Mouse (Mus musculus) neural tube, embryonic 14.5 days (tissue): ENCODE results near the gene Ets1. TPM values are rescaled to one million over a fixed set of nuclear protein-coding genes. Genes with fewer than 3 reads are reported as not detected.

Experiments used
- ATAC-seq: fragments of 200-750 bp; cut with Nextera tagmentation; 2 replicates; pipeline ENCODE4 v1.8.0; 2017; ENCODE audit warnings: low read depth, mild to moderate bottlenecking, moderate TSS enrichment, moderate library complexity
- H3K27ac ChIP-seq: fragments of 300-500 bp; sonication (generic); 2 replicates; pipeline ENCODE4 v1.5.1; 2014; ENCODE audit warnings: low read depth, mild to moderate bottlenecking, control low read depth, low read length, moderate library complexity, mixed read lengths
- H3K27me3 ChIP-seq: fragments of 300-500 bp; sonication (generic); 2 replicates; pipeline ENCODE4 v1.6.1; 2014; ENCODE audit warnings: low read length; ENCODE audit not compliant: control insufficient read depth, insufficient read depth
- H3K36me3 ChIP-seq: fragments of 300-500 bp; sonication (generic); 2 replicates; pipeline ENCODE4 v1.6.1; 2014; ENCODE audit warnings: low read length, mixed read lengths; ENCODE audit not compliant: control insufficient read depth, insufficient read depth
- H3K4me1 ChIP-seq: fragments of 300-500 bp; sonication (generic); 2 replicates; pipeline ENCODE4 v1.6.1; 2014; ENCODE audit warnings: low read length; ENCODE audit not compliant: control insufficient read depth, insufficient read depth
- H3K4me2 ChIP-seq: fragments of 300-500 bp; sonication (generic); 2 replicates; pipeline ENCODE4 v1.6.1; 2014; ENCODE audit warnings: mild to moderate bottlenecking, low read depth, low read length, control low read depth
- H3K4me3 ChIP-seq: fragments of 300-500 bp; sonication (generic); 2 replicates; pipeline ENCODE4 v1.5.1; 2014; ENCODE audit warnings: low read depth, low read length, control low read depth, mixed read lengths
- H3K9ac ChIP-seq: fragments of 300-500 bp; sonication (generic); replicated peaks from 2 replicates; pipeline ENCODE4 v1.6.1; 2014; ENCODE audit warnings: low read depth, mild to moderate bottlenecking, control low read depth, low read length, mixed read lengths
- H3K9me3 ChIP-seq: fragments of 300-500 bp; sonication (generic); 2 replicates; pipeline ENCODE4 v1.6.1; 2016; ENCODE audit warnings: low read length; ENCODE audit not compliant: control insufficient read depth
- WGBS: fragments of 180-500 bp; shearing (Covaris S2); extraction: QIAGEN DNeasy Blood & Tissue Kit; methylation state at CpG from one replicate; pipeline ENCODE4 v1.1.7; 2014; 5-methylcytosine and 5-hydroxymethylcytosine counted together
- polyA plus RNA-seq: library from polyadenylated mRNA; unstranded; fragments of >200 nt; fragmentation: Nextera tagmentation; extraction: Ambion mirVana; gene quantifications from 2 replicates; pipeline ENCODE4 v1.2.1, GENCODE M21; 2014

Gene Ets1
- polyA plus RNA-seq, 1 experiment from 2014 or later: 11.6 TPM

- H3K27me3 ChIP-seq: peaks cover 42% of the 10 kb centered on the region
- no peak for ATAC-seq
- H3K4me3 ChIP-seq: peak overlapping the region; percentile 62
- no peak overlapping the region for H3K9ac ChIP-seq
- H3K27ac ChIP-seq: no peak overlapping the region
- 60% methylated on average over 4 of the region's 4 CpGs for WGBS
- no peaks in the 10 kb centered on the region for H3K36me3 ChIP-seq
- H3K4me2 ChIP-seq: peak overlapping the region; percentile 90
- H3K4me1 ChIP-seq: no peaks in the 10 kb centered on the region; the same call in 1 of the 2 replicates
- H3K9me3 ChIP-seq: no peaks in the 10 kb centered on the region
Observed at GRCm38 (mm10) chr9:32694916-32695490, 59.0 kb downstream of the Ets1 start.

GRCm38 (mm10) chr9:32695492-32696190, 59.6 kb downstream of the Ets1 start:
- Histone ChIP-seq H3K4me2 (peak overlapping the region; percentile 90), H3K27me3 (peaks cover 36% of the 10 kb centered on the region), H3K36me3 (no peaks in the 10 kb centered on the region), H3K4me3 (peak overlapping the region; percentile 62), H3K27ac (0 out of 2 replicates have a peak overlapping the region, but pooled peaks have one; percentile 39), H3K9me3 (no peaks in the 10 kb centered on the region), H3K9ac (peak overlapping the region; percentile 51), H3K4me1 (no peaks in the 10 kb centered on the region; the same call in 1 of the 2 replicates)
- under 1% methylated on average over 64 of the region's 67 CpGs for WGBS
- ATAC-seq: peak; percentile 97

GRCm38 (mm10) chr9:32696259-32696658, 60.2 kb downstream of the Ets1 start:
- ATAC-seq: peak; percentile 45
- Histone ChIP-seq H3K9ac (peak overlapping the region; percentile 51), H3K27ac (0 out of 2 replicates have a peak overlapping the region, but pooled peaks have one; percentile 39), H3K27me3 (peaks cover 36% of the 10 kb centered on the region), H3K36me3 (no peaks in the 10 kb centered on the region), H3K9me3 (no peaks in the 10 kb centered on the region), H3K4me2 (peak overlapping the region; percentile 90), H3K4me3 (peak overlapping the region; percentile 62), H3K4me1 (no peaks in the 10 kb centered on the region; the same call in 1 of the 2 replicates)
- 0% methylated on average over 13 of the region's 13 CpGs for WGBS

- peaks cover 33% of the 10 kb centered on the region for H3K27me3 ChIP-seq
- no peak overlapping the region for H3K27ac ChIP-seq
- peak overlapping the region; percentile 90 for H3K4me2 ChIP-seq
- 16% methylated on average over 7 of the region's 7 CpGs for WGBS
- no peaks in the 10 kb centered on the region for H3K9me3 ChIP-seq
- H3K4me3 ChIP-seq: peak overlapping the region; percentile 62
- H3K36me3 ChIP-seq: no peaks in the 10 kb centered on the region
- H3K4me1 ChIP-seq: no peaks in the 10 kb centered on the region; the same call in 1 of the 2 replicates
- peak overlapping the region; percentile 51; the same call in 1 of the 2 replicates for H3K9ac ChIP-seq
- ATAC-seq: 0 out of 2 replicates have a peak, but pooled peaks have one; percentile 28
Observed at GRCm38 (mm10) chr9:32696717-32697116, 60.7 kb downstream of the Ets1 start.

GRCm38 (mm10) chr9:32697291-32698110, 61.5 kb downstream of the Ets1 start:
- WGBS: 68% methylated on average over 9 of the region's 9 CpGs
- no peaks in the 10 kb centered on the region; the same call in 1 of the 2 replicates for H3K4me1 ChIP-seq
- peak overlapping the region; percentile 90; the same call in 1 of the 2 replicates for H3K4me2 ChIP-seq
- H3K4me3 ChIP-seq: peak overlapping the region; percentile 62
- peaks cover 29% of the 10 kb centered on the region for H3K27me3 ChIP-seq
- no peaks in the 10 kb centered on the region for H3K36me3 ChIP-seq
- ATAC-seq: no peak
- no peak overlapping the region for H3K27ac ChIP-seq
- no peak overlapping the region for H3K9ac ChIP-seq
- H3K9me3 ChIP-seq: no peaks in the 10 kb centered on the region

GRCm38 (mm10) chr9:32698766-32699165, 62.7 kb downstream of the Ets1 start:
- Histone ChIP-seq H3K27me3 (peaks cover 22% of the 10 kb centered on the region), H3K9me3 (no peaks in the 10 kb centered on the region), H3K4me3 (no peak overlapping the region), H3K4me2 (0 out of 2 replicates have a peak overlapping the region, but pooled peaks have one; percentile 17), H3K9ac (no peak overlapping the region), H3K36me3 (no peaks in the 10 kb centered on the region), H3K27ac (no peak overlapping the region), H3K4me1 (no peaks in the 10 kb centered on the region; the same call in 1 of the 2 replicates)
- no peak for ATAC-seq
- WGBS: 90% methylated on average over 4 of the region's 4 CpGs

GRCm38 (mm10) chr9:32699391-32699841, 63.4 kb downstream of the Ets1 start:
- H3K36me3 ChIP-seq: no peaks in the 10 kb centered on the region
- 80% methylated on average over 8 of the region's 8 CpGs for WGBS
- H3K27me3 ChIP-seq: peaks cover 17% of the 10 kb centered on the region; the same call in 1 of the 2 replicates
- no peak overlapping the region for H3K9ac ChIP-seq
- H3K9me3 ChIP-seq: no peaks in the 10 kb centered on the region
- no peaks in the 10 kb centered on the region; the same call in 1 of the 2 replicates for H3K4me1 ChIP-seq
- no peak for ATAC-seq
- H3K4me3 ChIP-seq: no peak overlapping the region
- H3K27ac ChIP-seq: no peak overlapping the region
- peak overlapping the region; percentile 17; the same call in 1 of the 2 replicates for H3K4me2 ChIP-seq

GRCm38 (mm10) chr9:32700091-32700905, 64.3 kb downstream of the Ets1 start:
- WGBS: 77% methylated on average over 7 of the region's 7 CpGs
- no peaks in the 10 kb centered on the region for H3K9me3 ChIP-seq

More at GRCm38 (mm10) chr9:32700091-32700905, 64.3 kb downstream of the Ets1 start:
- Histone ChIP-seq H3K27ac (no peak overlapping the region), H3K36me3 (no peaks in the 10 kb centered on the region), H3K27me3 (peaks cover 13% of the 10 kb centered on the region; the same call in 1 of the 2 replicates), H3K4me1 (no peaks in the 10 kb centered on the region; the same call in 1 of the 2 replicates), H3K9ac (no peak overlapping the region), H3K4me3 (no peak overlapping the region), H3K4me2 (no peak overlapping the region)
- no peak for ATAC-seq
